Mouse (Mus musculus) gastrocnemius, postnatal 14 days (tissue): ENCODE measurements at regions not wholly inside any gene's neighbourhood (a gene's known extent, or its start where the extent isn't known, plus 50 kb on each side); places are given as distances from the start of the nearest gene placed in this dataset.

ENCODE experiments used
- DNase-seq: peaks from one replicate; pipeline ENCODE4 v3.0.0; 2021; ENCODE audit warnings: mixed read lengths
- intact Hi-C: fragments of 180-260 bp; cut with DNase I; formaldehyde crosslinking; loops from one replicate; pipeline ENCODE4 v1.15.1; 2025; ENCODE audit warnings: low total_unique reads

- intact Hi-C loops = no loop called here
- DNase-seq = no peak
Measured at GRCm38 (mm10) chr1:163561016-163561415, 157.5 kb upstream of the Gorab start.

GRCm38 (mm10) chr1:163560276-163560943 is 156.9 kb upstream of the Gorab start:
- intact Hi-C loops = no loop called here
- DNase-seq = no peak

GRCm38 (mm10) chr1:163557875-163558274 is 154.4 kb upstream of the Gorab start:
- intact Hi-C loops = no loop called here
- no peak for DNase-seq

- DNase-seq = no peak
- intact Hi-C loops = no loop called here
Measured at GRCm38 (mm10) chr1:163555185-163555584, 151.7 kb upstream of the Gorab start.

- DNase-seq = no peak
- intact Hi-C loops = no loop called here
Measured at GRCm38 (mm10) chr1:163538776-163539492, 135.5 kb upstream of the Gorab start.

- intact Hi-C loops = no loop called here
- DNase-seq = no peak
Measured at GRCm38 (mm10) chr1:163530563-163530962, 127.1 kb upstream of the Gorab start.

- intact Hi-C loops = no loop called here
- no peak for DNase-seq
Measured at GRCm38 (mm10) chr1:163517966-163518365, 114.5 kb upstream of the Gorab start.

- DNase-seq = no peak
- intact Hi-C loops = no loop called here
Measured at GRCm38 (mm10) chr1:163512847-163513246, 109.4 kb upstream of the Gorab start.

GRCm38 (mm10) chr1:163512008-163512407 is 108.5 kb upstream of the Gorab start:
- DNase-seq = no peak

GRCm38 (mm10) chr1:163505035-163505434 is 101.6 kb upstream of the Gorab start:
- intact Hi-C loops = no loop called here
- no peak for DNase-seq

More at GRCm38 (mm10) chr1:163512008-163512407, 108.5 kb upstream of the Gorab start:
- intact Hi-C loops = no loop called here

GRCm38 (mm10) chr1:163502557-163502956 is 99.1 kb upstream of the Gorab start:
- DNase-seq = no peak
- intact Hi-C loops = no loop called here

- intact Hi-C loops = no loop called here
- DNase-seq = no peak
Measured at GRCm38 (mm10) chr1:163498398-163498958, 95.0 kb upstream of the Gorab start.

GRCm38 (mm10) chr1:163496416-163496815 is 92.9 kb upstream of the Gorab start:
- intact Hi-C loops = no loop called here
- DNase-seq = no peak

GRCm38 (mm10) chr1:163488532-163488931 is 85.1 kb upstream of the Gorab start:
- intact Hi-C loops = no loop called here

GRCm38 (mm10) chr1:163488109-163488508 is 84.6 kb upstream of the Gorab start:
- intact Hi-C loops = no loop called here
- no peak for DNase-seq

More at GRCm38 (mm10) chr1:163488532-163488931, 85.1 kb upstream of the Gorab start:
- DNase-seq = no peak

- DNase-seq = no peak
- intact Hi-C loops = no loop called here
Measured at GRCm38 (mm10) chr1:163483098-163483497, 79.6 kb upstream of the Gorab start.

- no peak for DNase-seq
- intact Hi-C loops = no loop called here
Measured at GRCm38 (mm10) chr1:163477478-163478167, 74.2 kb upstream of the Gorab start.

- no peak for DNase-seq
Measured at GRCm38 (mm10) chr1:163461194-163461593, 57.7 kb upstream of the Gorab start.

GRCm38 (mm10) chr1:163456366-163456765 is 52.9 kb upstream of the Gorab start:
- DNase-seq = no peak
- intact Hi-C loops = no loop called here

More at GRCm38 (mm10) chr1:163461194-163461593, 57.7 kb upstream of the Gorab start:
- intact Hi-C loops = no loop called here
